Mouse (Mus musculus) CH12.LX (cell line): ENCODE data around the gene Pcgf6. TPM values are rescaled to one million over a fixed set of nuclear protein-coding genes. Genes with fewer than 3 reads are reported as not detected.

Experiments used
- DNase-seq: peaks from one replicate; pipeline ENCODE4 v3.0.0-alpha.2; 2013; ENCODE audit errors: extremely low read depth
- H3K27ac ChIP-seq: 2 replicates; pipeline ENCODE4 v1.5.1; 2012; ENCODE audit warnings: low read depth, mild to moderate bottlenecking, control low read depth, moderate library complexity; ENCODE audit not compliant: insufficient read depth
- H3K27me3 ChIP-seq: replicated peaks from 2 replicates; pipeline ENCODE3; 2012; ENCODE audit warnings: inconsistent platforms
- H3K36me3 ChIP-seq, 2 experiments: replicated peaks in 1 of 2; 2 replicates each; pipeline versions ENCODE3 to v1.6.1; 2012; ENCODE audit warnings: inconsistent platforms in 1 of 2, low read length in 1 of 2, mild to moderate bottlenecking in 1 of 2, mixed read lengths in 1 of 2, moderate library complexity in 1 of 2; ENCODE audit not compliant: control insufficient read depth in 1 of 2, insufficient read depth in 1 of 2
- H3K4me1 ChIP-seq, 2 experiments: 2 replicates each; pipeline ENCODE4 v1.6.1; 2012; ENCODE audit warnings: inconsistent platforms in 1 of 2, moderate library complexity in 1 of 2; ENCODE audit not compliant: insufficient read depth in 2 of 2, control insufficient read depth in 1 of 2
- H3K4me2 ChIP-seq: 2 replicates; pipeline ENCODE4 v1.6.1; 2012; ENCODE audit warnings: low read depth, mild to moderate bottlenecking, control low read depth; ENCODE audit not compliant: poor library complexity, insufficient read depth, severe bottlenecking
- H3K4me3 ChIP-seq, 3 experiments: fragments of 150-350 bp in 1 of 3; sonication (generic) in 1 of 3; replicated peaks in 1 of 3; 2 replicates each; pipeline versions ENCODE3 to v1.5.1; 2011 to 2012; ENCODE audit warnings: low read depth in 2 of 3, low read length in 2 of 3, mild to moderate bottlenecking in 2 of 3, moderate library complexity in 2 of 3, control low read depth in 1 of 3, improper control_type of control experiment in 1 of 3, inconsistent platforms in 1 of 3, mixed read lengths in 1 of 3; ENCODE audit not compliant: poor library complexity in 1 of 3
- H3K79me2 ChIP-seq: replicated peaks from 2 replicates; pipeline ENCODE4 v1.6.1; 2012; ENCODE audit warnings: mild to moderate bottlenecking, moderate library complexity; ENCODE audit not compliant: control insufficient read depth, poor library complexity, insufficient read depth, severe bottlenecking; ENCODE audit errors: extremely low read depth
- H3K9ac ChIP-seq: 2 replicates; pipeline ENCODE4 v1.6.1; 2012; ENCODE audit warnings: low read depth, mild to moderate bottlenecking, control low read depth, moderate library complexity; ENCODE audit not compliant: insufficient read depth
- H3K9me3 ChIP-seq: replicated peaks from 2 replicates; pipeline ENCODE3; 2012; ENCODE audit warnings: low read length, inconsistent platforms, mixed read lengths
- E2F4 ChIP-seq: IDR thresholded peaks from 2 replicates; pipeline ENCODE4 v1.6.1; 2011; ENCODE audit warnings: low read depth, low read length, improper control_type of control experiment; ENCODE audit not compliant: insufficient replicate concordance
- ETS1 ChIP-seq: conservative IDR thresholded peaks from 2 replicates; pipeline ENCODE4 v1.6.1; 2012; ENCODE audit warnings: low read depth, mild to moderate bottlenecking, inconsistent platforms, low read length, improper control_type of control experiment, moderate library complexity
- HCFC1 ChIP-seq: IDR thresholded peaks from 2 replicates; pipeline ENCODE4 v1.6.1; 2012; ENCODE audit warnings: low read depth, mild to moderate bottlenecking, inconsistent platforms, low read length, improper control_type of control experiment
- JUN ChIP-seq: IDR thresholded peaks from 2 replicates; pipeline ENCODE4 v1.6.1; 2011; ENCODE audit warnings: low read depth, mild to moderate bottlenecking, low read length, improper control_type of control experiment, moderate library complexity; ENCODE audit not compliant: insufficient read depth
- MAX ChIP-seq: IDR thresholded peaks from 2 replicates; pipeline ENCODE4 v1.6.1; 2011; ENCODE audit warnings: low read length, improper control_type of control experiment
- MAZ ChIP-seq: IDR thresholded peaks from 2 replicates; pipeline ENCODE4 v1.6.1; 2012; ENCODE audit warnings: low read depth, mild to moderate bottlenecking, inconsistent platforms, low read length, improper control_type of control experiment, moderate library complexity
- MXI1 ChIP-seq: IDR thresholded peaks from 2 replicates; pipeline ENCODE4 v1.6.1; 2011; ENCODE audit warnings: mild to moderate bottlenecking, low read depth, low read length, improper control_type of control experiment
- MYC ChIP-seq: IDR thresholded peaks from 2 replicates; pipeline ENCODE4 v1.6.1; 2011; ENCODE audit warnings: low read depth, mild to moderate bottlenecking, improper control_type of control experiment, low read length
- NRF1 ChIP-seq: IDR thresholded peaks from 2 replicates; pipeline ENCODE4 v1.6.1; 2014; ENCODE audit warnings: low read depth, mild to moderate bottlenecking, inconsistent platforms, low read length, improper control_type of control experiment, moderate library complexity
- POLR2A ChIP-seq: IDR thresholded peaks from 2 replicates; pipeline ENCODE4 v1.6.1; 2011; ENCODE audit warnings: low read depth, mild to moderate bottlenecking, improper control_type of control experiment, low read length
- POLR2AphosphoS2 ChIP-seq: IDR thresholded peaks from 2 replicates; pipeline ENCODE4 v1.6.1; 2011; ENCODE audit warnings: low read depth, low read length, improper control_type of control experiment
- SIN3A ChIP-seq: IDR thresholded peaks from 2 replicates; pipeline ENCODE4 v1.6.1; 2012; ENCODE audit warnings: low read length, improper control_type of control experiment, inconsistent platforms
- SMC3 ChIP-seq: IDR thresholded peaks from 2 replicates; pipeline ENCODE4 v1.6.1; 2011; ENCODE audit warnings: low read depth, low read length, improper control_type of control experiment
- TBP ChIP-seq: conservative IDR thresholded peaks from 2 replicates; pipeline ENCODE4 v1.6.1; 2011; ENCODE audit warnings: low read depth, low read length, improper control_type of control experiment
- TCF12 ChIP-seq: IDR thresholded peaks from 2 replicates; pipeline ENCODE4 v1.6.1; 2014; ENCODE audit warnings: low read depth, mild to moderate bottlenecking, inconsistent platforms, low read length, improper control_type of control experiment
- USF1 ChIP-seq: IDR thresholded peaks from 2 replicates; pipeline ENCODE4 v1.6.1; 2014; ENCODE audit warnings: low read depth, mild to moderate bottlenecking, inconsistent platforms, low read length, improper control_type of control experiment
- USF2 ChIP-seq: conservative IDR thresholded peaks from 2 replicates; pipeline ENCODE4 v1.6.1; 2011; ENCODE audit warnings: low read depth, low read length, improper control_type of control experiment
- ZC3H11A ChIP-seq: IDR thresholded peaks from 2 replicates; pipeline ENCODE4 v1.6.1; 2012; ENCODE audit warnings: low read depth, mild to moderate bottlenecking, inconsistent platforms, low read length, improper control_type of control experiment
- ZKSCAN1 ChIP-seq: IDR thresholded peaks from 2 replicates; pipeline ENCODE4 v1.6.1; 2012; ENCODE audit warnings: low read depth, inconsistent platforms, low read length, improper control_type of control experiment, borderline replicate concordance
- ZMIZ1 ChIP-seq: IDR thresholded peaks from 2 replicates; pipeline ENCODE4 v1.6.1; 2012; ENCODE audit warnings: low read depth, mild to moderate bottlenecking, inconsistent platforms, low read length, improper control_type of control experiment
- dilution Hi-C: fragments of 300-500 bp; cut with MboI; formaldehyde crosslinking; loops from 2 replicates; pipeline ENCODE4 v1.14.3; 2020; ENCODE audit warnings: low sequenced_read_pairs; ENCODE audit not compliant: extremely low pct_unique_long_range_greater_than_20kb, extremely low pct_ligation_motif_present
- in situ Hi-C: fragments of 300-500 bp; cut with MboI; formaldehyde crosslinking; loops from 3 replicates; pipeline ENCODE4 v1.14.3; 2019; ENCODE audit warnings: low sequenced_read_pairs, low pct_ligation_motif_present, low pct_unique_long_range_greater_than_20kb, mixed read lengths
- polyA plus RNA-seq: library from polyadenylated mRNA; unstranded; fragments of >175 nt; gene quantifications from 2 replicates; pipeline ENCODE4 v1.2.1, GENCODE M21; 2012; ENCODE audit warnings: low read depth; ENCODE audit not compliant: insufficient read length
- total RNA-seq, 2 experiments: library from RNA; depleted of rRNA; stranded (reverse); fragments of 300-350 nt in 1 of 2; fragments of >200 nt in 1 of 2; gene quantifications; 2 replicates each; pipeline ENCODE4 v1.2.3; 2012 to 2014

The Pcgf6 gene
- total and polyA plus RNA-seq, 3 experiments, result 17.3 to 43.8 (median 39.7) TPM

GRCm38 (mm10) chr19:46984726-46985622 is 65.7 kb downstream of the Pcgf6 start:
- Histone ChIP-seq H3K27ac (no peak overlapping the region), H3K9me3 (no peaks in the 10 kb centered on the region), H3K36me3 (no peaks in the 10 kb centered on the region), H3K4me2 (no peak overlapping the region), H3K79me2 (no peaks in the 10 kb centered on the region), H3K27me3 (no peaks in the 10 kb centered on the region), H3K4me1 (peaks cover 8 to 33% of the 10 kb centered on the region in 2 experiments; a peak in 3 of 4 replicates), H3K4me3 (no peak overlapping the region), H3K9ac (no peak overlapping the region)
- no peak for DNase-seq
- in situ Hi-C loops (loop anchor here (10.0 kb wide), 1 partner anchor 220 kb away; the partner anchor contains the start of gene Cnnm2), dilution Hi-C loops (no loop called here)
- TF ChIP-seq TCF12, result no peak

GRCm38 (mm10) chr19:46983966-46984380 is 66.7 kb downstream of the Pcgf6 start:
- Histone ChIP-seq H3K9me3 (no peaks in the 10 kb centered on the region), H3K27me3 (no peaks in the 10 kb centered on the region), H3K79me2 (no peaks in the 10 kb centered on the region), H3K4me1 (peaks cover 13 to 33% of the 10 kb centered on the region in 2 experiments), H3K36me3 (no peaks in the 10 kb centered on the region), H3K9ac (no peak overlapping the region), H3K4me2 (peak overlapping the region; percentile 2; the same call in 1 of the 2 replicates), H3K4me3 (no peak overlapping the region), H3K27ac (no peak overlapping the region)
- in situ Hi-C loops, result loop anchor here (10.0 kb wide), 1 partner anchor 219 kb away; the partner anchor contains the start of gene Cnnm2
- no peak for TF ChIP-seq HCFC1
- no peak for TF ChIP-seq MAZ
- TF ChIP-seq POLR2A, result no peak
- TF ChIP-seq SMC3, result no peak
- TF ChIP-seq ZC3H11A, result no peak
- TF ChIP-seq ETS1, result no peak
- TF ChIP-seq MAX, result no peak
- no peak for TF ChIP-seq MXI1
- no peak for TF ChIP-seq NRF1
- TF ChIP-seq POLR2AphosphoS2, result no peak
- TF ChIP-seq TBP, result no peak
- TF ChIP-seq ZKSCAN1, result no peak
- no peak for TF ChIP-seq ZMIZ1
- TF ChIP-seq SIN3A, result no peak
- TF ChIP-seq USF2, result no peak
- TF ChIP-seq E2F4, result no peak
- TF ChIP-seq MYC, result no peak
- TF ChIP-seq USF1, result no peak
- no peak for TF ChIP-seq TCF12
- no peak for TF ChIP-seq JUN
- DNase-seq, result no peak
- dilution Hi-C loops, result no loop called here

Other genes with a start within 250 kb of the Pcgf6 start
- not detected in 2 replicates for gene Ina, start 36.2 kb downstream of the Pcgf6 start, total RNA-seq (2012; rRNA removed)
- gene Ina, start 36.2 kb downstream of the Pcgf6 start, total RNA-seq (2014; rRNA removed), result not detected in 2 replicates
- gene Ina, start 36.2 kb downstream of the Pcgf6 start, polyA plus RNA-seq, result not detected in 2 replicates
- gene Nt5c2, start 35.8 kb downstream of the Pcgf6 start, total RNA-seq (2012; rRNA removed), result 15.1 and 22.5 TPM in 2 replicates
- 21.1 and 26.0 TPM in 2 replicates for gene Nt5c2, start 35.8 kb downstream of the Pcgf6 start, total RNA-seq (2014; rRNA removed)
- gene Nt5c2, start 35.8 kb downstream of the Pcgf6 start, polyA plus RNA-seq, result 58.8 and 62.9 TPM in 2 replicates
- 10.0 and 10.4 TPM in 2 replicates for gene Taf5, start 16.8 kb upstream of the Pcgf6 start, total RNA-seq (2012; rRNA removed)
- 13.7 and 15.5 TPM in 2 replicates for gene Taf5, start 16.8 kb upstream of the Pcgf6 start, total RNA-seq (2014; rRNA removed)
- gene Taf5, start 16.8 kb upstream of the Pcgf6 start, polyA plus RNA-seq, result 8.9 and 10.5 TPM in 2 replicates
- gene Usmg5, start 39.7 kb upstream of the Pcgf6 start, total RNA-seq (2012; rRNA removed), result 226 and 344 TPM in 2 replicates
- gene Usmg5, start 39.7 kb upstream of the Pcgf6 start, total RNA-seq (2014; rRNA removed), result 500 and 646 TPM in 2 replicates
- gene Usmg5, start 39.7 kb upstream of the Pcgf6 start, polyA plus RNA-seq, result 511 and 674 TPM in 2 replicates
- 49.7 and 62.0 TPM in 2 replicates for gene Pdcd11, start 39.9 kb upstream of the Pcgf6 start, total RNA-seq (2012; rRNA removed)
- gene Pdcd11, start 39.9 kb upstream of the Pcgf6 start, total RNA-seq (2014; rRNA removed), result 24.6 and 26.6 TPM in 2 replicates
- 78.0 and 79.7 TPM in 2 replicates for gene Pdcd11, start 39.9 kb upstream of the Pcgf6 start, polyA plus RNA-seq
- 10.4 and 11.9 TPM in 2 replicates for gene Calhm2, start 87.4 kb upstream of the Pcgf6 start, total RNA-seq (2012; rRNA removed)
- 6.3 and 6.5 TPM in 2 replicates for gene Calhm2, start 87.4 kb upstream of the Pcgf6 start, total RNA-seq (2014; rRNA removed)
- 9.0 and 10.1 TPM in 2 replicates for gene Calhm2, start 87.4 kb upstream of the Pcgf6 start, polyA plus RNA-seq
- not detected in 2 replicates for gene Calhm1, start 93.3 kb upstream of the Pcgf6 start, total RNA-seq (2012; rRNA removed)
- not detected in 2 replicates for gene Calhm1, start 93.3 kb upstream of the Pcgf6 start, total RNA-seq (2014; rRNA removed)
- not detected in 2 replicates for gene Calhm1, start 93.3 kb upstream of the Pcgf6 start, polyA plus RNA-seq
- gene Calhm3, start 106.9 kb upstream of the Pcgf6 start, total RNA-seq (2012; rRNA removed), result not detected in 2 replicates
- not detected in 2 replicates for gene Calhm3, start 106.9 kb upstream of the Pcgf6 start, total RNA-seq (2014; rRNA removed)
- gene Calhm3, start 106.9 kb upstream of the Pcgf6 start, polyA plus RNA-seq, result not detected in 2 replicates
- 0.13 TPM in 1 of 2 replicates, not detected in the other for gene Neurl1a, start 127.9 kb upstream of the Pcgf6 start, total RNA-seq (2012; rRNA removed)
- 0.05 TPM in 1 of 2 replicates, not detected in the other for gene Neurl1a, start 127.9 kb upstream of the Pcgf6 start, total RNA-seq (2014; rRNA removed)
- gene Neurl1a, start 127.9 kb upstream of the Pcgf6 start, polyA plus RNA-seq, result not detected in 2 replicates